Mouse (Mus musculus): Measurements from ENCODE around the gene Plekha7. TPM values are rescaled to one million over a fixed set of nuclear protein-coding genes. Genes with fewer than 3 reads are reported as not detected.

Gene Plekha7
- polyA plus RNA-seq, 1 experiment from 2014 or later, result 6.7 TPM

GRCm38 (mm10) chr7:116131390-116131789 is 176.8 kb downstream of the Plekha7 start:
- 26% methylated on average over 4 of the region's 4 CpGs for WGBS
- ATAC-seq (ENCODE audit: low read depth), result peak; percentile 37; the same call in 1 of the 2 replicates
- Histone ChIP-seq H3K9me3 (no peaks in the 10 kb centered on the region), H3K27ac (replicated peaks) (peak overlapping the region; percentile 59), H3K4me3 (no peak overlapping the region), H3K9ac (peak overlapping the region; percentile 3; the same call in 1 of the 2 replicates), H3K36me3 (0 out of 2 replicates have a peak, but pooled peaks cover 2% of the 10 kb centered on the region), H3K27me3 (no peaks in the 10 kb centered on the region), H3K4me2 (no peak overlapping the region), H3K4me1 (replicated peaks) (peaks cover 13% of the 10 kb centered on the region)

GRCm38 (mm10) chr7:116129374-116129773 is 178.8 kb downstream of the Plekha7 start:
- no peak overlapping the region for H3K4me3 ChIP-seq
- H3K27ac ChIP-seq (replicated peaks), result no peak overlapping the region
- H3K9me3 ChIP-seq, result no peaks in the 10 kb centered on the region
- ATAC-seq (ENCODE audit: low read depth), result no peak
- peaks cover 13% of the 10 kb centered on the region for H3K4me1 ChIP-seq (replicated peaks)
- no peak overlapping the region for H3K9ac ChIP-seq
- no peaks in the 10 kb centered on the region for H3K36me3 ChIP-seq
- H3K4me2 ChIP-seq, result no peak overlapping the region
- 90% methylated on average over 10 of the region's 10 CpGs for WGBS
- H3K27me3 ChIP-seq, result no peaks in the 10 kb centered on the region

- Histone ChIP-seq H3K9me3 (no peaks in the 10 kb centered on the region), H3K4me2 (no peak overlapping the region), H3K27ac (replicated peaks) (no peak overlapping the region), H3K36me3 (no peaks in the 10 kb centered on the region), H3K4me1 (replicated peaks) (peaks cover 17% of the 10 kb centered on the region), H3K27me3 (no peaks in the 10 kb centered on the region), H3K9ac (no peak overlapping the region), H3K4me3 (no peak overlapping the region)
- WGBS, result 93% methylated on average over 8 of the region's 8 CpGs
- ATAC-seq (ENCODE audit: low read depth), result no peak
Observed at GRCm38 (mm10) chr7:116128286-116128685, 179.9 kb downstream of the Plekha7 start.

- H3K9ac ChIP-seq, result no peak overlapping the region
- peaks cover 17% of the 10 kb centered on the region for H3K4me1 ChIP-seq (replicated peaks)
- WGBS, result 97% methylated on average over 2 of the region's 2 CpGs
- no peaks in the 10 kb centered on the region for H3K9me3 ChIP-seq
- H3K27ac ChIP-seq (replicated peaks), result no peak overlapping the region
- no peak overlapping the region for H3K4me2 ChIP-seq
- no peak for ATAC-seq (ENCODE audit: low read depth)
- H3K27me3 ChIP-seq, result no peaks in the 10 kb centered on the region
- no peaks in the 10 kb centered on the region for H3K36me3 ChIP-seq
- H3K4me3 ChIP-seq, result no peak overlapping the region
Observed at GRCm38 (mm10) chr7:116127052-116127451, 181.1 kb downstream of the Plekha7 start.

GRCm38 (mm10) chr7:116125671-116126070 is 182.5 kb downstream of the Plekha7 start:
- WGBS, result 81% methylated on average over 7 of the region's 7 CpGs
- no peaks in the 10 kb centered on the region for H3K27me3 ChIP-seq

GRCm38 (mm10) chr7:116124057-116124456 is 184.1 kb downstream of the Plekha7 start:
- peaks cover 13% of the 10 kb centered on the region; the same call in 1 of the 2 replicates for H3K4me1 ChIP-seq (replicated peaks)
- ATAC-seq (ENCODE audit: low read depth), result no peak
- 92% methylated on average over 12 of the region's 12 CpGs for WGBS

More at GRCm38 (mm10) chr7:116125671-116126070, 182.5 kb downstream of the Plekha7 start:
- Histone ChIP-seq H3K4me2 (no peak overlapping the region), H3K9me3 (no peaks in the 10 kb centered on the region), H3K27ac (replicated peaks) (no peak overlapping the region), H3K4me1 (replicated peaks) (peaks cover 13% of the 10 kb centered on the region; the same call in 1 of the 2 replicates), H3K4me3 (no peak overlapping the region), H3K9ac (no peak overlapping the region), H3K36me3 (no peaks in the 10 kb centered on the region)
- no peak for ATAC-seq (ENCODE audit: low read depth)

GRCm38 (mm10) chr7:116123597-116123985 is 184.6 kb downstream of the Plekha7 start:
- 85% methylated on average over 2 of the region's 2 CpGs for WGBS

More at GRCm38 (mm10) chr7:116124057-116124456, 184.1 kb downstream of the Plekha7 start:
- H3K36me3 ChIP-seq, result no peaks in the 10 kb centered on the region
- no peaks in the 10 kb centered on the region for H3K27me3 ChIP-seq
- no peak overlapping the region for H3K27ac ChIP-seq (replicated peaks)
- no peaks in the 10 kb centered on the region for H3K9me3 ChIP-seq
- H3K4me3 ChIP-seq, result no peak overlapping the region
- H3K4me2 ChIP-seq, result no peak overlapping the region
- H3K9ac ChIP-seq, result no peak overlapping the region

GRCm38 (mm10) chr7:116122981-116123596 is 185.1 kb downstream of the Plekha7 start:
- 33% methylated on average over 13 of the region's 13 CpGs for WGBS
- no peak overlapping the region for H3K9ac ChIP-seq
- no peak overlapping the region for H3K4me2 ChIP-seq
- no peaks in the 10 kb centered on the region for H3K9me3 ChIP-seq
- no peaks in the 10 kb centered on the region for H3K27me3 ChIP-seq
- H3K36me3 ChIP-seq, result no peaks in the 10 kb centered on the region
- peaks cover 13% of the 10 kb centered on the region; the same call in 1 of the 2 replicates for H3K4me1 ChIP-seq (replicated peaks)
- ATAC-seq (ENCODE audit: low read depth), result peak; percentile 65
- H3K4me3 ChIP-seq, result no peak overlapping the region
- no peak overlapping the region for H3K27ac ChIP-seq (replicated peaks)

More at GRCm38 (mm10) chr7:116123597-116123985, 184.6 kb downstream of the Plekha7 start:
- H3K9me3 ChIP-seq, result no peaks in the 10 kb centered on the region
- no peak for ATAC-seq (ENCODE audit: low read depth)
- H3K4me3 ChIP-seq, result no peak overlapping the region
- peaks cover 13% of the 10 kb centered on the region; the same call in 1 of the 2 replicates for H3K4me1 ChIP-seq (replicated peaks)
- H3K36me3 ChIP-seq, result no peaks in the 10 kb centered on the region
- no peak overlapping the region for H3K9ac ChIP-seq
- no peaks in the 10 kb centered on the region for H3K27me3 ChIP-seq
- H3K4me2 ChIP-seq, result no peak overlapping the region
- no peak overlapping the region for H3K27ac ChIP-seq (replicated peaks)

- no peak overlapping the region for H3K4me3 ChIP-seq
- no peak for ATAC-seq (ENCODE audit: low read depth)
- H3K36me3 ChIP-seq, result no peaks in the 10 kb centered on the region
- H3K9me3 ChIP-seq, result no peaks in the 10 kb centered on the region
- H3K9ac ChIP-seq, result no peak overlapping the region
- H3K4me1 ChIP-seq (replicated peaks), result peaks cover 13% of the 10 kb centered on the region; the same call in 1 of the 2 replicates
- H3K27me3 ChIP-seq, result no peaks in the 10 kb centered on the region
- H3K27ac ChIP-seq (replicated peaks), result no peak overlapping the region
- no peak overlapping the region for H3K4me2 ChIP-seq
- 52% methylated on average over 11 of the region's 11 CpGs for WGBS
Observed at GRCm38 (mm10) chr7:116121202-116121601, 187.0 kb downstream of the Plekha7 start.

GRCm38 (mm10) chr7:116120737-116121136 is 187.4 kb downstream of the Plekha7 start:
- WGBS, result 89% methylated on average over 4 of the region's 4 CpGs
- no peak for ATAC-seq (ENCODE audit: low read depth)
- no peak overlapping the region for H3K4me3 ChIP-seq
- peaks cover 13% of the 10 kb centered on the region; the same call in 1 of the 2 replicates for H3K4me1 ChIP-seq (replicated peaks)
- H3K27me3 ChIP-seq, result no peaks in the 10 kb centered on the region
- H3K9me3 ChIP-seq, result no peaks in the 10 kb centered on the region
- H3K4me2 ChIP-seq, result no peak overlapping the region
- H3K9ac ChIP-seq, result no peak overlapping the region
- no peak overlapping the region for H3K27ac ChIP-seq (replicated peaks)
- no peaks in the 10 kb centered on the region for H3K36me3 ChIP-seq

- Histone ChIP-seq H3K9ac (no peak overlapping the region), H3K27me3 (no peaks in the 10 kb centered on the region), H3K36me3 (no peaks in the 10 kb centered on the region), H3K27ac (replicated peaks) (no peak overlapping the region), H3K4me3 (no peak overlapping the region), H3K9me3 (no peaks in the 10 kb centered on the region), H3K4me2 (no peak overlapping the region), H3K4me1 (replicated peaks) (peaks cover 13% of the 10 kb centered on the region; the same call in 1 of the 2 replicates)
- WGBS, result 63% methylated on average over 1 of the region's 1 CpGs
- ATAC-seq (ENCODE audit: low read depth), result no peak
Observed at GRCm38 (mm10) chr7:116119306-116119857, 188.8 kb downstream of the Plekha7 start.

GRCm38 (mm10) chr7:116115991-116116390 is 192.2 kb downstream of the Plekha7 start:
- Histone ChIP-seq H3K9me3 (no peaks in the 10 kb centered on the region), H3K4me2 (no peak overlapping the region), H3K4me3 (no peak overlapping the region), H3K27ac (replicated peaks) (no peak overlapping the region), H3K36me3 (no peaks in the 10 kb centered on the region), H3K27me3 (no peaks in the 10 kb centered on the region), H3K4me1 (replicated peaks) (no peaks in the 10 kb centered on the region), H3K9ac (no peak overlapping the region)
- WGBS, result 88% methylated on average over 2 of the region's 2 CpGs
- no peak for ATAC-seq (ENCODE audit: low read depth)
